Mouse (Mus musculus): ENCODE measurements around the gene Trim32. TPM values are rescaled to one million over a fixed set of nuclear protein-coding genes. Genes with fewer than 3 reads are reported as not detected.

Trim32 gene
- total RNA-seq (2021) = 100 to 1,000 TPM; 219 to 235 TPM

GRCm38 (mm10) chr4:65604504-65605150 lies at the start of gene Trim32:
TSS of gene Trim32 (plus strand) at chr4:65604986.
- peak; percentile 97 to 99 for DNase-seq (ENCODE audit: extremely low spot score in 1 of 2, low spot score in 2 of 2)
- intact Hi-C loops (cut with DNase I) = no loop called here

GRCm38 (mm10) chr4:65565493-65565892 lies 39.3 kb upstream of the Trim32 start:
- intact Hi-C loops (cut with DNase I) = no loop called here
- no peak for DNase-seq (ENCODE audit: extremely low spot score in 1 of 2, low spot score in 2 of 2)

GRCm38 (mm10) chr4:65580254-65580653 lies 24.5 kb upstream of the Trim32 start:
- intact Hi-C loops (cut with DNase I) = loop anchor here (5.0 to 10.0 kb wide), 2 partner anchors 455 to 1048 kb away; partner anchors contain the start of gene Pappa
- DNase-seq (ENCODE audit: extremely low spot score in 1 of 2, low spot score in 2 of 2) = no peak

DNA sequence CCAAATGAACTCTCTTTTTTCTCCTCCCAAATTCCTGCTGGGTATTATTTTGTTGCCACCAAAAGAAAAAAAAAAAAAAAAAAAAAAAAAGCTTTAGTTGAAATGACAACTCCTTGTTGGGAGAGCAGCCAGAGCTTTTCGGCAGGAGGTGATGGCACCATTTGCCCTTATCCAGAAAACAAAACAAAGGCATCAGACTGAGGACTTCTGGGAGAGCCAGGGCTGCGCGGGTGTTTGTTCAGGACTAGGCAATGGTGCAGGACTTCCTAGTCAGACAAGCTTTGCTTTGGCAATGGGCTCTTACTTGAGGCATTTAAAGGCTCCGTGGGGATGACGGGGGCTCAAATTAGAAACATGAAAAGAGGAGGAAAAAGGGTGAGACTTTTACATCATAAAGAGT lies 17.8 kb upstream of the Trim32 start:
- no peak for DNase-seq (ENCODE audit: extremely low spot score in 1 of 2, low spot score in 2 of 2)
- intact Hi-C loops (cut with DNase I) = loop anchor here (10.0 kb wide), 1 partner anchor 462 kb away; the partner anchor contains the start of gene Pappa

- intact Hi-C loops (cut with DNase I) = loop anchor here (10.0 kb wide), 1 partner anchor 465 kb away; the partner anchor contains the start of gene Pappa
- DNase-seq (ENCODE audit: extremely low spot score in 1 of 2, low spot score in 2 of 2) = peak in 1 of 2 experiments; percentile 62
Observed at GRCm38 (mm10) chr4:65589780-65590179, 15.0 kb upstream of the Trim32 start.

DNA sequence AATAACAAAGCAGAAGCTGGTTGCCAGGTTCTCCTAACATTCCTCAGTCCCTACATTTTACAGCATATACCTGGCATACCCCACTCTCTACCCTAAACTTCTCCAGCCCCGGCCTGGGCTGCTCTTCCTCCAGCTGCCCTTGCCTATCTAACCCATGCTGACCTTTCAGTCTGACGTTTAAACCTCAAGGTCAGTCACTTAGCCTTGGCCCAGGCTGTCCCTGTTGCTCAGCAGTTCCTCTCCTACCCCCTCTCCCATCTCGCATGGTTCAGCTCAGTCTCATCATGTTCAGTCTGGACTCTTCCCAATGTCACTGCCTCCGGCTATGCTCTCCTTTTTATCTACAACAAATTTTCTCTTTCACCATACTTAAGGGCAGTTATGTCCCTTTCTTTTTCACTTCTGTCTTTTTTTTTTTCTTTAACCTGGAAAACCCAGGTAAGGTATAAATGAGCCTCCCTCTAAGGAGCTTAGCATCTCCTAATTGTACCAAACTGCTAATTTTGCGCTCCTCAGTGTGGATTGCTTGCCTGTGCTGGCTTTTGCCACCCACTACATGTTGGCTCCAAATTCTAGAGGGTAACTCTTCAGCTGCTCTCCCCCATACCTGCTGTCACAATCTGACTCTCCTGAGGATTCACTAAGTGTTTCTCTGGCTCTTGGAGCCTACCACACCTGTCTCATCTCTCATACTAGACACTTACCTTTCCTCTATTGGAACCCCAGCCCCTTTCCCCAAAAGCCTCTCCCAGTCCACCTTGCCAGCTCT lies 10.0 kb upstream of the Trim32 start:
- DNase-seq (ENCODE audit: extremely low spot score in 1 of 2, low spot score in 2 of 2) = no peak
- intact Hi-C loops (cut with DNase I) = no loop called here

GRCm38 (mm10) chr4:65605151-65605702 lies 441 bp downstream of the Trim32 start:
- DNase-seq (ENCODE audit: extremely low spot score in 1 of 2, low spot score in 2 of 2) = no peak

DNA sequence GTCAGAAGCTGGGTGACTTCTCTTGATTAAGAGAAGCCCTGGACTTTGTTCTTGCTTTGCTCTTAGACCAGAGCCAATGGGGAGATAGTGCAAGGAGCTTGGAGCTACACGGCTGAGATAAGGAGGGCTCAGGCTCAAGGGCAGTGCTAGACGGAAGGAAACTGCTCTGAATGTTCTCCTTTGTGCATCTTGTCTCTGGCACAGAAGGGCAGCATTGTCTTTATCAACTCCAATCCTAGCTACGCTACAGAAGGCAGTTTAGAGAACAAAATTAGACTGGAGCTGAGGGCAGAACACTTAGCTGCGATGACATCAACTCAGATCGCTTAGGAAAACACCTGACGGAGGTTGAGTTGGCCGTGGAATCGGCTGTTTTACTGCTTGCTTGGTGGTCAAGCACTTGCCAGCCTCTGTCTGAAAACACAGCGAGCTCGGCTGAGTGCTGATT lies 2.4 kb downstream of the Trim32 start:
- DNase-seq (ENCODE audit: extremely low spot score in 1 of 2, low spot score in 2 of 2) = no peak
- intact Hi-C loops (cut with DNase I) = no loop called here

More at GRCm38 (mm10) chr4:65605151-65605702, 441 bp downstream of the Trim32 start:
- intact Hi-C loops (cut with DNase I) = no loop called here

DNA sequence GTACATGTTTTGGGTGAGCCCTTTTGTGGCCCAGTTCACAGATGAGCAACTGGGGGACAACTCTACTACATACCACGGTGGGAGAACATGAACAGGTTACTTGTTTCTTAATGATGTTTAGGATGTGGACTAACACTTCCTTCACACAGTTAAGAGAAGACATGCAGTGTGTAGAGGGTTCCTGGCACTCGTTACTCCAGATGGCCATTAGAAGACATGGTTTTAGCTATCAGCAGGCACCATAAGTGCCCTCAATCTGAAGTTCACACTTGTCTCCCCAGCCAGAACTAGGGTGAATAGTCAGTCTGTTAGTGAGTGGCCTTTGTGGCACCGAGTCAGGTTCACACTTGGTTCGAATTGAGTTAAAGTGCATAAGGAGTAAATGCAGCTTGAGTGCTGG lies 3.3 kb downstream of the Trim32 start:
- intact Hi-C loops (cut with DNase I) = no loop called here
- DNase-seq (ENCODE audit: extremely low spot score in 1 of 2, low spot score in 2 of 2) = no peak

DNA sequence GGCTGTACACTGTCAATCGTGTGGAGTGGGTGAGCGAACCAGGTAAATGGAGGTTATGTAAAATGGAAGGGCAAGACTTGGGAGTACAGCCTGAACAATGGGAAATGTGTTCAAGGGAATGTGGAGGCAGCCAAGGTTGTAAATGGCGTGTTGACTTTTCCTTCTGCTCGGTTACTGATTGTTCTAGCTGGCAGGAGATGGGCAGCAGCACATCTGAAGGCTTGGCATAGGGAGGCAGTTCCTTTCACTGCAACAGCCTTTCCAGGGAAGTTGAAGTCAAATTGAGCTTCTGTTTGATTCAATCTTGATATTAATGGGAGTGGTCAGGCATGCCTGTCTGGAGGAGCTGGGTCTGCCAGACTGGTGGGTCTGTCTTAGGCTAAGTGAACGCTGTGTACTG lies 5.5 kb downstream of the Trim32 start:
- intact Hi-C loops (cut with DNase I) = no loop called here
- DNase-seq (ENCODE audit: extremely low spot score in 1 of 2, low spot score in 2 of 2) = no peak

DNA sequence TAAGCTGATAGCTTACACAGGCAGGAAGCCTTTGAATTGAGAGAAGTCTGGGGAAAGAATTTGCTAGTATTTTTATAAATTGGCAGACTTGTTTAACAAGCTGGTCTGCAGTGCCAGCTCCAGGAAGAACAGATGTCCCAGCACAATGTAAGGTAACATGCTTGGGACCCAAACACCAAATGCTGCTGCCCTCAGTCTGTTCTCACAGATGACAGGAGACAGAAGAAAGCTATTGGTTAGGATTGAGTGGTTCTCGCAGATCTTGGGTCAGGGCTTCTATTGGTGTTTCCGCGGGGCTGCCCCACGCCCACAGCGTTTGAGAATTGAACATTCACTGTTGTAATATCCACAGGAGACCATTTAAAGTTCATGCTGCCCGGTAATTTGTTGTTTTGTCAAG lies 6.1 kb downstream of the Trim32 start:
- no peak for DNase-seq (ENCODE audit: extremely low spot score in 1 of 2, low spot score in 2 of 2)
- intact Hi-C loops (cut with DNase I) = no loop called here

DNA sequence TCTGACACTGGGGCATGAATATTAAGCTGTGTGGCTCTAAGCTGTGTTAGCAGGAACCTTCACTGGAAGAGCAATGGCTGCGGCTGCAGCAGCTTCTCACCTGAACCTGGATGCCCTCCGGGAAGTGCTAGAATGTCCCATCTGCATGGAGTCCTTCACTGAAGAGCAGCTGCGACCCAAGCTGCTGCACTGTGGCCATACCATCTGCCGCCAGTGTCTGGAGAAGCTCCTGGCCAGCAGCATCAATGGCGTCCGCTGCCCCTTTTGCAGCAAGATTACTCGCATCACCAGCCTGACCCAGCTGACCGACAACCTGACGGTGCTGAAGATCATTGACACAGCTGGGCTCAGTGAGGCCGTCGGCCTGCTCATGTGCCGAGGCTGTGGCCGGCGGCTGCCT lies 8.3 kb downstream of the Trim32 start:
- no peak for DNase-seq (ENCODE audit: extremely low spot score in 1 of 2, low spot score in 2 of 2)
- intact Hi-C loops (cut with DNase I) = no loop called here

DNA sequence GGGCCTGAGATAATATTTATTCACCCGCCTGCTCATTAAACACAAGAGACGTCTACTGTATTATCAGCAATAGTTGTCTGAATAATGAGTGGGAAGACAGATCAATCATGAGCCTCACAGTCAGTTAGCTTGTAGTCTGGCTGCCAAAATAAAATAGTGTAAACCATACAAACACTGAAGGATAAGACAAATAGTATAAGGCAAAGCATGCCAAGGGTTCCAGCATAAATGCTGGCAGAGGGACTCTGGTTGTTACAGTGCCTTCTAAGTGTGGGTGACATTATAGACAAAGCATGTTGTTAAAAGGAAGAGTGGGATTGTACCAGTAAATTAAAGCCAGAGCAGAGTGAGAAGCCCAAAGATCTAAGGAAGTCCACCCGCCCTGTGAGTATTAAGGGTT lies 15.3 kb downstream of the Trim32 start:
- no peak for DNase-seq (ENCODE audit: extremely low spot score in 1 of 2, low spot score in 2 of 2)
- intact Hi-C loops (cut with DNase I) = no loop called here

GRCm38 (mm10) chr4:65638231-65638630 lies 33.4 kb downstream of the Trim32 start:
- intact Hi-C loops (cut with DNase I) = no loop called here
- DNase-seq (ENCODE audit: extremely low spot score in 1 of 2, low spot score in 2 of 2) = no peak

GRCm38 (mm10) chr4:65642611-65643010 lies 37.8 kb downstream of the Trim32 start:
- intact Hi-C loops (cut with DNase I) = no loop called here
- DNase-seq (ENCODE audit: extremely low spot score in 1 of 2, low spot score in 2 of 2) = no peak

DNA sequence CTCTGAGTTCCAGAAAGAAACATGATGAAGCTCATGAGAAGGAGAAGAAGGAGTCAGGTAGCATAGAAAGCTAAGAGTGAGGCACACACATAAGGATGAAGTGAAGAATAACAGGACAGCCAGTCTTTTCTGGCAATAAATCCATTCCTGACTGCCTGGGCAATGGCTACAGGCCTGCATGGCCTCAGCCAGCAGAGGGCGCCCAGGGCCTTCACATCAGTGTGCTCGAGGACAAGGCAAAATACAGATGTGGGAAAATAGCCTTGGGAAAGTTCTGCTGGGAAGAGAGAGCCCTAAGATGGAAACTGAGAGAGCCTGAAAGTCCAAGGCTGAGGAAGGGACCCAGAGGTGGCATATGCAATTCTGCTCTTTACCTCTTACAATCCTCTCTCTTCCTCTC lies 49.9 kb downstream of the Trim32 start:
- peak; percentile 74 to 84 for DNase-seq (ENCODE audit: extremely low spot score in 1 of 2, low spot score in 2 of 2)
- intact Hi-C loops (cut with DNase I) = loop anchor here (2.0 kb wide), 1 partner anchor 746 kb away; no protein-coding TSS in a partner anchor

- no peak for DNase-seq (ENCODE audit: extremely low spot score in 1 of 2, low spot score in 2 of 2)
- intact Hi-C loops (cut with DNase I) = no loop called here
Observed at GRCm38 (mm10) chr4:65663176-65663575, 58.4 kb downstream of the Trim32 start.

All from left cerebral cortex, postnatal 10 days (tissue).